ENCODE assay signal across 1 mouse cellular context in genomic region chr11:69799394-69800137, GRCm38 (mm10).
A peak's percentile ranks its signal among the peaks of the same experiment; 100 is the strongest.
TF ChIP-seq lines count a peak whose summit lies in the region.

No protein-coding gene starts in this region.

TF ChIP-seq in MEL, 35 proteins besides CTCF, POLR2A, EP300 and RAD21 (continued from another document):
- peak; percentile 62 for TF ChIP-seq TCF12 (IDR thresholded peaks at IDR 0.05; ENCODE audit: low read depth, low read length)
- peak; percentile 57; the same call in 1 of the 2 replicates for TF ChIP-seq ETS1 (IDR thresholded peaks at IDR 0.05; ENCODE audit: low read depth, low read length)
- TF ChIP-seq MAZ (IDR thresholded peaks at IDR 0.05; ENCODE audit: low read depth, low read length) = peak; percentile 61; the same call in 1 of the 2 replicates
- TF ChIP-seq POLR2AphosphoS5 (IDR thresholded peaks at IDR 0.05; ENCODE audit: borderline replicate concordance, low read depth, low read length) = no peak
TF ChIP-seq in MEL: peak in this region for 9.
